Mouse (Mus musculus): ENCODE measurements around the gene Mgat5. TPM values are rescaled to one million over a fixed set of nuclear protein-coding genes. Genes with fewer than 3 reads are reported as not detected.

Mgat5 gene
- polyA plus RNA-seq, 1 experiment: 3.6 TPM

DNA sequence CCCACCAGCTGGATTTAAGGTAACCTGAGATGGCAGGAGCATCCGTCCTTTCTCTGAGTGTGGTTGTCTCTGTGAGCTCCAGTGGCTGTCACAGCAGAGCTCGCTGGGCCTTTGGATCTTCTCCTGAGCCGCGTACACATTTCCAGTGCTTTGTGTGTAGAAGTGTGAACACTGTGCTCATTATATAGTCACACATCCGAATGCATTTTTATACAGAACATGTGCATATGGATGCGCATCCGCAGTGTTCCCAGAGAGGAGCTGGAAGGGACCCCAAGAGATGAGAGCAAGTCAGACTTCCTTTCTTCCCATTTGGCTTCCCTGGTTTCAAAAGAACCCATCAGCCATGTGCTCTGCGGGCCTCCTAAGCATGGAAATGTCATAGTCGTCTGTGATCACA lies 3.4 kb downstream of the Mgat5 start:
- TF ChIP-seq MYOG (IDR thresholded peaks at IDR 0.05; ENCODE audit: control insufficient read depth, extremely low read depth, insufficient read length) (no peak), CTCF (IDR thresholded peaks at IDR 0.05; ENCODE audit: control insufficient read depth, insufficient read depth, insufficient read length) (no peak), FOSL1 (IDR thresholded peaks at IDR 0.05; ENCODE audit: insufficient read depth, low read length, poor library complexity, severe bottlenecking) (no peak), MYOD1 (IDR thresholded peaks at IDR 0.05; ENCODE audit: control insufficient read depth, insufficient read length, low read depth) (no peak), MAX (IDR thresholded peaks at IDR 0.05) (no peak), USF1 (IDR thresholded peaks at IDR 0.05; ENCODE audit: low read depth) (no peak), CEBPB (IDR thresholded peaks at IDR 0.05; ENCODE audit: low read depth) (no peak)
- Histone ChIP-seq H3ac (ENCODE audit: control insufficient read depth, insufficient read length, low read depth) (no peak overlapping the region), H3K4me3 (ENCODE audit: insufficient read depth, poor library complexity, severe bottlenecking) (no peak overlapping the region), H3K79me3 (ENCODE audit: low read depth) (peaks cover 4% of the 10 kb centered on the region), H3K36me3 (ENCODE audit: control insufficient read depth, insufficient read depth) (no peaks in the 10 kb centered on the region), H3K79me2 (ENCODE audit: control insufficient read depth, insufficient read depth) (peaks cover 28% of the 10 kb centered on the region), H3K27me3 (ENCODE audit: control insufficient read depth, insufficient read depth, insufficient read length) (no peaks in the 10 kb centered on the region)

DNA sequence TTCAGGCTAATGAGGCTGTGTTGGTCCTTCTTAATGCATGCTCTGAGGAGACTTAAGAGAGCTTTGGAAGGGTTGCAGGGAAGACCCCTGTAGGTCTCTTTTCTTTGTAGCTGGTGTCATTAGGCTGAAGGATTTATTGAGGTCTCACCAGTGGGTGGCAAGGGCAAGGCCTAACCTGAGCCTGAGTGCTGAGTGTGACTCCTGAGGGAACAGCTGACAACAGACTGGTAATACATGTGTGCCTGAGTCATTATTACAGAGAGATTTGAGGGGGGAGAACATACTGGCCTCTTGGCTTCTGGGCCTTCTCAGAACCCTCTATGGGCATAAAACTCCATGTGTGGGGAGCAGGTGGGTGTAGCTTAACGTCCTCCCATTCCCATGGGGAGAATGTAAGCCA lies 8.0 kb downstream of the Mgat5 start:
- no peak overlapping the region for H3ac ChIP-seq (ENCODE audit: control insufficient read depth, insufficient read length, low read depth)
- TF ChIP-seq FOSL1 (IDR thresholded peaks at IDR 0.05; ENCODE audit: insufficient read depth, low read length, poor library complexity, severe bottlenecking) (no peak), MYOD1 (IDR thresholded peaks at IDR 0.05; ENCODE audit: control insufficient read depth, insufficient read length, low read depth) (no peak), CEBPB (IDR thresholded peaks at IDR 0.05; ENCODE audit: low read depth) (no peak), CTCF (IDR thresholded peaks at IDR 0.05; ENCODE audit: control insufficient read depth, insufficient read depth, insufficient read length) (no peak), USF1 (IDR thresholded peaks at IDR 0.05; ENCODE audit: low read depth) (no peak), MYOG (IDR thresholded peaks at IDR 0.05; ENCODE audit: control insufficient read depth, extremely low read depth, insufficient read length) (no peak)
- peaks cover 9% of the 10 kb centered on the region for H3K79me3 ChIP-seq (ENCODE audit: low read depth)
- H3K4me3 ChIP-seq (ENCODE audit: insufficient read depth, poor library complexity, severe bottlenecking): no peak overlapping the region
- no peaks in the 10 kb centered on the region for H3K27me3 ChIP-seq (ENCODE audit: control insufficient read depth, insufficient read depth, insufficient read length)
- no peaks in the 10 kb centered on the region for H3K36me3 ChIP-seq (ENCODE audit: control insufficient read depth, insufficient read depth)
- peaks cover 5% of the 10 kb centered on the region for H3K79me2 ChIP-seq (ENCODE audit: control insufficient read depth, insufficient read depth)

DNA sequence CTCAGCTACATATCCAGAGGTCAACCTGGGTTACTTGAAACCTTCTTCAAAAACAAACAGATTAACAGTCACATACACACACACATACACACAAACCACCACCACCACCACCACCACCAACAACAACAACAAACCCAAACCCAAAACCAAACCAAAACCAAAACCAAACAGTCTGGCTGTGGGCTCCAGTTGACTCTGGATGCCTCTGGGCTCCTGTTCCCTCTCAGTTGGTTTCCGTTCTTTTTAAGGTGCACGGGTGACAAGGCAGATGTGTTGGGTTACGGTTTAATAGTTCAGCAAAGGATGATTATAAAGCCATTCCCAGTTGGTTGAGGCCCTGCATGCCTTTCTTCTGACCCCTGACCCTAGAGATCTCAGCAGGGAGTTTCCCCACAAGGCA lies 8.6 kb downstream of the Mgat5 start:
- H3K27me3 ChIP-seq (ENCODE audit: control insufficient read depth, insufficient read depth, insufficient read length): no peaks in the 10 kb centered on the region
- H3K36me3 ChIP-seq (ENCODE audit: control insufficient read depth, insufficient read depth): no peaks in the 10 kb centered on the region
- TF ChIP-seq MYOG (IDR thresholded peaks at IDR 0.05; ENCODE audit: control insufficient read depth, extremely low read depth, insufficient read length): no peak
- no peak for TF ChIP-seq CEBPB (IDR thresholded peaks at IDR 0.05; ENCODE audit: low read depth)
- no peak for TF ChIP-seq CTCF (IDR thresholded peaks at IDR 0.05; ENCODE audit: control insufficient read depth, insufficient read depth, insufficient read length)
- peaks cover 5% of the 10 kb centered on the region for H3K79me2 ChIP-seq (ENCODE audit: control insufficient read depth, insufficient read depth)
- H3K79me3 ChIP-seq (ENCODE audit: low read depth): peaks cover 9% of the 10 kb centered on the region
- H3ac ChIP-seq (ENCODE audit: control insufficient read depth, insufficient read length, low read depth): no peak overlapping the region
- no peak overlapping the region for H3K4me3 ChIP-seq (ENCODE audit: insufficient read depth, poor library complexity, severe bottlenecking)

DNA sequence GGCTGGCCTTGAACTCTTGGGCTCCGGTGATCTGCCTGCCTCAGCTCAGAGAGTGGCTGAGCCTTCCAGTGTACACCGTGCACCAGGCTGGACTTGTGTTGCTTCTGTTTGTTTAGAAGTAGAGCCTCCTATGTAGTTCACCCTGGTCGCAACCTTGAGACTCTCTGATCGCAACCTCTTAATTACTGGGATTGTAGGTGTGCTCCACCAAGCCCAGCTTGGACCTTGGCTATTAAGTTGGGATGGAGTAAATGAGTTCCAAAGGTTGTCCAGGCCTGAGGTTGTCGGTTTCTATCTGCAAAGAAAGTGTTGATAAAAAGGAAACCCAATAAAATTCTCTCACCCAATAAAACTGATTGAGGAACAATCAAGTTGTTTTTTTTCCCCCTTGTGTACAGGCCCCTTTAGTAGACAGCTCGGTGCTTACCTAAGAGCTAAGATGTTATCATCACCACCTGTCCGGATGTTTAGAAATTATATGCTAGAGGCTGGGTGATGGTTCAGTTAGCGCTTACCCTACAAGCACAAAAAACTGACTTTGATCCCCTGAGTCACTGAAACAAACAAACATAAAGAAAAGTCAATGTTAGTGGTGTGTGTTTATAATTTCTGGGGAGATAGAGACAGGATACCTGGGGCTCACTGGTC lies 9.9 kb downstream of the Mgat5 start:
- Histone ChIP-seq H3K79me3 (ENCODE audit: low read depth) (peaks cover 5% of the 10 kb centered on the region), H3K4me3 (ENCODE audit: insufficient read depth, poor library complexity, severe bottlenecking) (no peak overlapping the region), H3K79me2 (ENCODE audit: control insufficient read depth, insufficient read depth) (no peaks in the 10 kb centered on the region), H3ac (ENCODE audit: control insufficient read depth, insufficient read length, low read depth) (no peak overlapping the region), H3K36me3 (ENCODE audit: control insufficient read depth, insufficient read depth) (no peaks in the 10 kb centered on the region), H3K27me3 (ENCODE audit: control insufficient read depth, insufficient read depth, insufficient read length) (no peaks in the 10 kb centered on the region)
- TF ChIP-seq CEBPB (IDR thresholded peaks at IDR 0.05; ENCODE audit: low read depth) (no peak), MYOD1 (IDR thresholded peaks at IDR 0.05; ENCODE audit: control insufficient read depth, insufficient read length, low read depth) (no peak), USF1 (IDR thresholded peaks at IDR 0.05; ENCODE audit: low read depth) (no peak), MAX (IDR thresholded peaks at IDR 0.05) (no peak), MYOG (IDR thresholded peaks at IDR 0.05; ENCODE audit: control insufficient read depth, extremely low read depth, insufficient read length) (no peak), FOSL1 (IDR thresholded peaks at IDR 0.05; ENCODE audit: insufficient read depth, low read length, poor library complexity, severe bottlenecking) (no peak), CTCF (IDR thresholded peaks at IDR 0.05; ENCODE audit: control insufficient read depth, insufficient read depth, insufficient read length) (no peak)

DNA sequence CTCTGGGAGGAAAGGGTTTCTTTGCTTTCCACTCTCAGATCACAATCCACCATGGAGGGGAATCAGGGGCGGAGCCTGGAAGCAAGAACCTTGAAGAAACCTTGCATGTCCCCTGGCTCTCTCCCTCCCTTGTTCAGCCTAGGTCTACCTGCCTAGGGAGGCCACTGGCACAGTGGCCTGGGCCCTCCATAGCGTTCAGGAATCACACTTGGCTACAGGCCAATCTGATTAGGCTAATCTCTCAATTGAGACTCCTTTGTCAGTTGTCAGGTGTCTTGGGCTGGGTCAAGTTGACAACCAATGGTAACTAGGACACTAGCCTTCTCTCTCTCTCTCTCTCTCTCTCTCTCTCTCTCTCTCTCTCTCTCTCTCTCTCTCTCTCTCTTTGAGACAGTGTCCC lies 12.2 kb downstream of the Mgat5 start:
- H3K27me3 ChIP-seq (ENCODE audit: control insufficient read depth, insufficient read depth, insufficient read length): no peaks in the 10 kb centered on the region
- TF ChIP-seq MYOG (IDR thresholded peaks at IDR 0.05; ENCODE audit: control insufficient read depth, extremely low read depth, insufficient read length) (no peak), CTCF (IDR thresholded peaks at IDR 0.05; ENCODE audit: control insufficient read depth, insufficient read depth, insufficient read length) (no peak), MAX (IDR thresholded peaks at IDR 0.05) (no peak), MYOD1 (IDR thresholded peaks at IDR 0.05; ENCODE audit: control insufficient read depth, insufficient read length, low read depth) (no peak), USF1 (IDR thresholded peaks at IDR 0.05; ENCODE audit: low read depth) (no peak), CEBPB (IDR thresholded peaks at IDR 0.05; ENCODE audit: low read depth) (no peak), FOSL1 (IDR thresholded peaks at IDR 0.05; ENCODE audit: insufficient read depth, low read length, poor library complexity, severe bottlenecking) (no peak)
- H3K4me3 ChIP-seq (ENCODE audit: insufficient read depth, poor library complexity, severe bottlenecking): no peak overlapping the region
- H3K79me2 ChIP-seq (ENCODE audit: control insufficient read depth, insufficient read depth): peaks cover 13% of the 10 kb centered on the region
- H3ac ChIP-seq (ENCODE audit: control insufficient read depth, insufficient read length, low read depth): no peak overlapping the region
- H3K79me3 ChIP-seq (ENCODE audit: low read depth): peaks cover 5% of the 10 kb centered on the region
- H3K36me3 ChIP-seq (ENCODE audit: control insufficient read depth, insufficient read depth): no peaks in the 10 kb centered on the region

DNA sequence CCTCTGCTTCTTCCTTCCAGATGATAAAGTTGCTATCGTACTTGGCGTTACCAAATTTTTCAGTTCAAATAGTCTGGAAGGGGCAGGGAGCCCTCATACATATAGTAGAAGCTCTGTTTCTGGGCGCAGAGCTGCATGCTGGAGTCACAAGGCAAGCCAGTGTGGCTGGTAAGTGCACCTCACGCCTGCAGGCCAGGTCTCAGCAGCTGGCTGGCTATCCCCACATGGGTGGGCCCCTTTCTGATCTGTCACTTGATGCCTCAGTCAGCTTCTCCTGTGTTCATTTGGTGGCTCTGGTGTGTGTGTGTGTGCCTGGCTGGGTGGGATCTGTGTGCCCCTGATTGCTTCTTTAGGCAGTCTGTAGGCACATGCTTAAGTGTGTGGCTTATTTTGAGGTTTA lies 12.8 kb downstream of the Mgat5 start:
- Histone ChIP-seq H3K27me3 (ENCODE audit: control insufficient read depth, insufficient read depth, insufficient read length) (no peaks in the 10 kb centered on the region), H3K79me2 (ENCODE audit: control insufficient read depth, insufficient read depth) (peaks cover 13% of the 10 kb centered on the region), H3K4me3 (ENCODE audit: insufficient read depth, poor library complexity, severe bottlenecking) (no peak overlapping the region), H3ac (ENCODE audit: control insufficient read depth, insufficient read length, low read depth) (no peak overlapping the region), H3K79me3 (ENCODE audit: low read depth) (peaks cover 5% of the 10 kb centered on the region), H3K36me3 (ENCODE audit: control insufficient read depth, insufficient read depth) (no peaks in the 10 kb centered on the region)
- no peak for TF ChIP-seq CTCF (IDR thresholded peaks at IDR 0.05; ENCODE audit: control insufficient read depth, insufficient read depth, insufficient read length)
- TF ChIP-seq USF1 (IDR thresholded peaks at IDR 0.05; ENCODE audit: low read depth): no peak
- TF ChIP-seq CEBPB (IDR thresholded peaks at IDR 0.05; ENCODE audit: low read depth): no peak
- TF ChIP-seq FOSL1 (IDR thresholded peaks at IDR 0.05; ENCODE audit: insufficient read depth, low read length, poor library complexity, severe bottlenecking): no peak
- no peak for TF ChIP-seq MYOG (IDR thresholded peaks at IDR 0.05; ENCODE audit: control insufficient read depth, extremely low read depth, insufficient read length)
- no peak for TF ChIP-seq MAX (IDR thresholded peaks at IDR 0.05)
- no peak for TF ChIP-seq MYOD1 (IDR thresholded peaks at IDR 0.05; ENCODE audit: control insufficient read depth, insufficient read length, low read depth)
